Mouse (Mus musculus) induced T-regulatory cell, adult 2 months (primary cell): ENCODE data around the gene Adamts20.
A peak's percentile ranks its signal among the peaks of the same experiment; 100 is the strongest.

Source experiments
- DNase-seq: peaks from one replicate; pipeline ENCODE4 v3.0.0-alpha.2; 2012; ENCODE audit warnings: low read depth

The Adamts20 gene

DNA sequence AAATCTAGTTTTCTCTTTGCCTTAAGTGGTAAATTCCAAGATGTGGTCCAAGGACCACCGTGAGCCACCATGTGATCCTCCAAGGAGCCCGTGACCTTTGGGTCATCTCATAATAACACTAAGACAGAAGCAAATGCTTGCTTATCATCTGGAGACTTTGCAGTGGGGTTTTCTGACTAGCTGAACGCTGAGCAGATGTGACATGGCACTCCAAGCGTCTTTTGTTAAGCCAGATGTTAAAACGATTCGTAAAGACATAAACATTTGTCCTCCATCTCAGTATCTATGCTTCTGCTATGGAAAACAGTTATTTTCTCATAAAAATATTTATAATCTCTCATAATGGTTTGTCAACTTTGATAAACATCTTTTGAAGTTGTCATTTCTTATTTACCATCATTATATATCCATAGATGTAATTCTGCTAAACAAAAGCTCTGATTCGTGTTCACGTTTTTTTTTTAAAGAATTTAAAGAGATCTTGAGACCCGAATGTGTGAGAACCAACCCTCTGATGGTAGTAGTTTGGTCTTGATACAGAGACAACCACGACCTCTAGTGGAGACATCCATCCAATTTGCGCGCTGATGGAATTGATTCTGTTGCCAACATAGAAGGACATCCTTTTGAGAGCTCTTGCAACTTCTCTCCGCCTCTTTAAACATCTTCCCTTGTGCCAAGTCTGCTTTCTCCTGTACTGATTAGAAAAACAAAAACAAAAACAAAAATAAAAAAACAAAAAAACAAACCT, 212.1 kb downstream of the Adamts20 start:
- DNase-seq = peak; percentile 35

DNA sequence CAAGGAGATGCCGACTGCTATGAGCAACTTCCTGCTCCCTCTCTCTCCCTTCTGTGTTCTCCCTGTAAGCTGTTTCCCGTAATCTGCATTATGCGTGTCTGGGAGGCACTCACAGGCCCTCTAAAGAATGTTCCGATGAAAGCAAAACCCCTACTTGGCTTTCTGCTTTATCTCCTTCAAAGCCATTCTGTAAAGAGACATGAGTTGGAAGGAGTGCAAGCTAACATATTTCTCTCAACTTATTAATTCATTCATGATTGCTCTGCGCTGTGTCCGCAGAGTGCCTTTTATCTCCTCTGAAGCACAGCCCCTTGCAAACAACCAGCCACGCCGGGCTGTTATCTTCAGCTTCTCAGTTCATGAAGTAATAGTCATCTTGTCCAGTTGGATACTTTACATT, 215.5 kb downstream of the Adamts20 start:
- DNase-seq = no peak

- DNase-seq = no peak
These were observed 216.8 kb downstream of the Adamts20 start for GRCm38 (mm10) chr15:94248386-94248785.

GRCm38 (mm10) chr15:94246669-94247068, 218.5 kb downstream of the Adamts20 start:
- no peak for DNase-seq

- DNase-seq = no peak
These were observed 220.9 kb downstream of the Adamts20 start for GRCm38 (mm10) chr15:94244336-94244735.

DNA sequence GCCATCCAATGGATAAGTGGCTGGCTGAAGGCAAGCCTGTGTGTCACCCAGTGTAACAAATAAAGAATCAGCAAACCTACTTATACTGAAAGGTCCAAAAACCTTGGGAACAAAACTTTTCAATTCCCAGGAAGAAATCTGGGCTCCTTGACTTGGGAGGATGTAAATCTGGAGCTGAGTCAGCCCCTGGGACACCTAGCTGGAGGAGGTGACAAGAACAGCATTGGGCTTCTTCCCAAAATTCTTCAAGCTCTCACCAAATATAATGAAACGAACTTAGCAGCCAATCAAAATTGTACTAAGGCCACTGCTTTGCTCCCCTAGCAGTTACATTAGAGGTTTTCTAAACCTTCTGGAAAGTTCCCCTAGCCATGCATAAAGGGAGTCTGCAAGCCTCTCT, 223.1 kb downstream of the Adamts20 start:
- DNase-seq = no peak

DNA sequence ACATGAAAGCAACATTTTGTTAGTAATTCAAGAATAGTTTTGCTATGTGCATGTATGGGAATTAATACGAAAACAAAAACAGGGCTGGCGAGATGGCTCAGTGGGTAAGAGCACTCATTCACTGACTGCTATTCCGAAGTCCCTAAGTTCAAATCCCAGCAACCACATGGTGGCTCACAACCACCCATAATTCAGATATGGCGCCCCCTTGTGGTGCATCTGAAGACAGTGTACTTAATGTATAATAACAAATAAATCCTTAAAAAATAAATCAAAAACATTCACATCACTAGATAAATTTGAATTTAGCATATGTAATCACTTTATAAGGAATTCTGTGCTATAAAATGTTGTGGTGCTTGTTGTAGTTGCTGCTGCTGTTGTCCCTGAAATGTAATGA, 225.6 kb downstream of the Adamts20 start:
- DNase-seq = peak; percentile 61

- no peak for DNase-seq
These were observed 226.1 kb downstream of the Adamts20 start for GRCm38 (mm10) chr15:94239127-94239526.

DNA sequence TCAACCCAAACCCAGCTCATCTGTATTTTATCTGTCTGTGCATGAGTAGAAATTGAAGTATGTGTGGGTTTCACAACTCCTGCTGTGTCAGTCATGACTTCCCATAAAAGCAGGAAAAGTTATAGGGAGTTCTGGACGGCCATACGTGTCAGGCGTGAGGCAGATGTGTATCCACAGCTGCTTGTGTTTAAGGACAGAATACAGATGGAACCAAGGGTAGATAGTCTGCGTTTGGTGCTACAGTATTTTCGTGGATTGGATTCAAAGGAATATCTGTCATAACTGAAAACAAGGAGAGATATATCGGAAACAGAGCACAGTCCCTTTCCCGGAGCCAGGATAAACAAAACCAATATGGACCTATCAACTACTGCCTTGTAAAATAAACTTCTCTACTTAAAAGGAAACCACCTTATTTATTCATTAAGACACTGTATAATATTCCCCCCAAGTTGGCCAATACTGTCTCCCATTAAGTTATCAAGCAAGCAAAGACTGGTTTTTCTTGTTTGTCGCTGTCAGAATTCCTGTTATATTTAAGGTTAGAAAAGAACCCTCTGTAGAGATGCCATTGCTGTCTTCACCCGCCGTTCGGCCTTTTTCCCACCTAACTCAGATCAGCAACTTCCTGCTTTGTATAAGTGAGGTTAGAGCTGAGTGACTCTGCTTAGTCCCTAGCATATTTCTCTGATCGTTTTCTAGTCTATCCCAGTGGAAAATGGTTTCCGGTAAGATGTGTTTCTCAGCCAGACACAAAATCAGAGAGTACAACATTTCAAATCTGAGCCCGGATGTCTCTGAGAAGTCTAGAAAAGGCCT, 227.0 kb downstream of the Adamts20 start:
- DNase-seq = no peak

DNA sequence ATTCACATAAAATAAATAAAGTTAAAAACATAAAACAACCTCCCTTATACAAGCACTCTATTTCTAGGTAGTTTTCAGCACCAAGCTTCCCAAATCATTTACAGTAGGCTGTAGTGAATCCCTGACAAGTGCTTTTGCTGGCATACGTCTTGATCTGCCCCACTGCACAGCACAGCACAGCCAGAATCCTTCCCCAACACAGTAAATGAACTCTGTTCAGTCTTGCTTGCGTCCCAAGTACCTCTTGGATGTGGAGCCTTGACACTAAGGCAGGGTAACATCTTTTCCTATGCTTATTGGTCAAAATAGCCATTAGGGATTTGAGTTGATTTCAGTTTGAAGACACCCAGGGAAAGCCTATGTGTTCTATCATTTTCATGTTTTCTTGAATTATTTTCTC, 228.5 kb downstream of the Adamts20 start:
- no peak for DNase-seq

GRCm38 (mm10) chr15:94236121-94236520, 229.1 kb downstream of the Adamts20 start:
- no peak for DNase-seq

DNA sequence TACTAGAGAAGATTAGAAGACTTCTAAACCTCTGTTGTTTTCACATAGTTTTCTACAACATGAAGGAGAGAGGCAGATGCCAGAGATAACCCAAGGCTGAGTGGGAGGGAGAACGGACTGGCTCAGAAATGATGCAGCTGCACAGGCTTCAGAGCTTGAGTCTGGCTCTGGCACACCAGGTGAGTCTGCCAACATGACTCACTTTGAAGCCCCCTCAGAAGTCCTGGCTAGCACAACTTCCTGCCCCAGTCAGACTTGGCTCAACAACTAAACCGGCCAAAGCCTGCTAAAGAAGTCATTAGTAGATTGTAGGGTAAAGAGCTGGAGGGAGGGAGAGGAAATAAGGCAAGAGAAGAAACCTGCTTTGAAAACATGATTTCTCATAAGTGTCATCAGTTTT, 230.0 kb downstream of the Adamts20 start:
- DNase-seq = no peak

- DNase-seq = no peak
These were observed 234.0 kb downstream of the Adamts20 start for GRCm38 (mm10) chr15:94231246-94231645.

GRCm38 (mm10) chr15:94227388-94227787, 237.8 kb downstream of the Adamts20 start:
- DNase-seq = no peak

DNA sequence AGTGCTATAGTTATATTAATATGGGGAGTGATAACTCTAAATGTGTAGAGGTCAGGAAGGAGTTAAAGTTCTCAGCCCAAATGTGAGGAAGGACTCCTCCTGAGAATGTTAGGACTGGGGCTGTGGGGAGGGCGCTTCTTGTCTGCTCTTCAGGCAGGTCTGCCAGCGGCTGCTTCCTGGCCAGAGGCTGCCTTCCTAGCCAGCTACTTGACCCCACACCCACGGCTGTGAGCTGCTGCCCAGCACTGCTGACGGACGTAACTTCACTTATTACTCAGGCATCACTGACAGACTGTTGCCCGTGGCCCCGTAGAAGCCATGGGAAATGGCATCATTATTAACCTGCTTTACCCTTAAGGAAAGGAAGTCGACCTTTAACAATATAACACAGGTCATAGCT, 242.1 kb downstream of the Adamts20 start:
- no peak for DNase-seq

- no peak for DNase-seq
These were observed 244.5 kb downstream of the Adamts20 start for GRCm38 (mm10) chr15:94220686-94221085.
